Mouse (Mus musculus) myocyte (in vitro differentiated cells): ENCODE results near the gene Tnfrsf13b. TPM values are rescaled to one million over a fixed set of nuclear protein-coding genes. Genes with fewer than 3 reads are reported as not detected.

ENCODE experiments used
- H3K27me3 ChIP-seq: one replicate; pipeline ENCODE4 v1.6.1; 2011; ENCODE audit not compliant: control insufficient read depth, insufficient read depth, insufficient read length
- H3K36me3 ChIP-seq: one replicate; pipeline ENCODE4 v1.6.1; 2011; ENCODE audit not compliant: control insufficient read depth, insufficient read depth
- H3K4me2 ChIP-seq: one replicate; pipeline ENCODE4 v1.6.1; 2011; ENCODE audit warnings: low read depth, control low read depth
- H3K4me3 ChIP-seq: one replicate; pipeline ENCODE4 v1.5.1; 2011; ENCODE audit warnings: mild to moderate bottlenecking, control low read depth, moderate library complexity
- H3K79me2 ChIP-seq: one replicate; pipeline ENCODE4 v1.6.1; 2011; ENCODE audit not compliant: control insufficient read depth, insufficient read depth
- H3ac ChIP-seq: one replicate; pipeline ENCODE4 v1.6.1; 2011; ENCODE audit not compliant: control insufficient read depth, insufficient read length
- CEBPB ChIP-seq: IDR thresholded peaks from 2 replicates; pipeline ENCODE4 v1.6.1; 2011; ENCODE audit warnings: mild to moderate bottlenecking, moderate library complexity; ENCODE audit not compliant: poor library complexity, insufficient read depth, severe bottlenecking
- E2F4 ChIP-seq: IDR thresholded peaks from one replicate; pipeline ENCODE4 v1.6.1; 2011; ENCODE audit warnings: mild to moderate bottlenecking, control low read depth, moderate library complexity; ENCODE audit not compliant: insufficient read depth
- MAX ChIP-seq: IDR thresholded peaks from one replicate; pipeline ENCODE4 v1.6.1; 2011; ENCODE audit warnings: low read depth, mild to moderate bottlenecking, control low read depth
- MYOD1 ChIP-seq, 3 experiments: IDR thresholded peaks; one replicate each; pipeline ENCODE4 v1.6.1; 2011; ENCODE audit warnings: control low read depth in 2 of 3, low read depth in 2 of 3, mild to moderate bottlenecking in 2 of 3, moderate library complexity in 1 of 3; ENCODE audit not compliant: insufficient read length in 2 of 3, control insufficient read depth in 1 of 3
- MYOG ChIP-seq, 3 experiments: IDR thresholded peaks; one replicate each; pipeline ENCODE4 v1.6.1; 2011; ENCODE audit warnings: control low read depth in 2 of 3, low read depth in 2 of 3, mild to moderate bottlenecking in 2 of 3; ENCODE audit not compliant: insufficient read length in 2 of 3, control insufficient read depth in 1 of 3, insufficient read depth in 1 of 3
- POLR2A ChIP-seq: IDR thresholded peaks from one replicate; pipeline ENCODE4 v1.6.1; 2011; ENCODE audit warnings: low read depth, mild to moderate bottlenecking, control low read depth, moderate library complexity; ENCODE audit not compliant: insufficient read length
- POLR2AphosphoS2 ChIP-seq: IDR thresholded peaks from one replicate; pipeline ENCODE4 v1.6.1; 2011; ENCODE audit warnings: low read depth, control low read depth; ENCODE audit not compliant: insufficient read length
- REST ChIP-seq: IDR thresholded peaks from one replicate; pipeline ENCODE4 v1.6.1; 2011; ENCODE audit warnings: mild to moderate bottlenecking, control low read depth, moderate library complexity; ENCODE audit not compliant: insufficient read depth, insufficient read length
- SRF ChIP-seq: IDR thresholded peaks from one replicate; pipeline ENCODE4 v1.6.1; 2011; ENCODE audit warnings: low read depth; ENCODE audit not compliant: control insufficient read depth, insufficient read length
- TCF12 ChIP-seq: IDR thresholded peaks from one replicate; pipeline ENCODE4 v1.6.1; 2011; ENCODE audit warnings: mild to moderate bottlenecking, control low read depth; ENCODE audit not compliant: poor library complexity, insufficient read depth, severe bottlenecking
- TCF3 ChIP-seq: IDR thresholded peaks from one replicate; pipeline ENCODE4 v1.6.1; 2011; ENCODE audit warnings: low read depth, control low read depth; ENCODE audit not compliant: insufficient read length
- USF1 ChIP-seq: IDR thresholded peaks from one replicate; pipeline ENCODE4 v1.6.1; 2011; ENCODE audit warnings: low read depth, mild to moderate bottlenecking, control low read depth, moderate library complexity
- polyA plus RNA-seq: library from polyadenylated mRNA; unstranded; fragments of >200 nt; fragmentation: generic; extraction: Trizol; gene quantifications from one replicate; pipeline ENCODE4 v1.2.1, GENCODE M21; 2012; ENCODE audit warnings: missing spikeins

Tnfrsf13b gene
- polyA plus RNA-seq, 1 experiment: 0.04 TPM

DNA sequence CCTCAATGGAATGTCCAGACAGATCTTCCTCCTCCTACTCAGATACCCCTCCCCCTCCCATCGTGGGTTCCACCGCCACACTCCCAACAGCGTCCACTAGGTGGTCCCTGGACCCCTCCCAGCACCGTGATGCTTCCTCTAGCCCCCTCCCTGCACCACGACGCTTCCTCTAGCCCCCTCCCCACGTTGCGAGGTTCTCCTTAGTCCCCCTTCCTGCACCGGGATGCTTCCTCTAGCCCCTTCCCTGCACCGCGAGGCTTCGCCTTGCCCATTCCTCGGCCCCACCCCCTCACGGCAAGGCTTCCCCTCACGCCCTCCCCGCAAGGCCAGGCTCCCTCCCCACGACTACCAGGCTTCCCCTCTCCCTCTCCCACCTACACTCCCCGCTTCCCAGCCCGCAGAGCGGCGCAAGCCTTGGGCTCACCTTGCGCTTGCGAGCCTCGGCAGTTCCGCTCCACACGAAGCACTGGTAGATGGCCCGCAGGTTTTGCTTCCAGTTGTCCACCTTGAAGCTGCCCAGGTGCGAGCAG lies 47.8 kb downstream of the Tnfrsf13b start:
- Histone ChIP-seq H3K4me3 (peak overlapping the region; percentile 94), H3ac (peak overlapping the region; percentile 90)
- TF ChIP-seq CEBPB: no peak
- no peak for TF ChIP-seq TCF3
- TF ChIP-seq E2F4: no peak
- no peak for TF ChIP-seq MYOD1 (IDR thresholded peaks at IDR 0.05; ENCODE audit: control insufficient read depth in 1 of 3, insufficient read length in 2 of 3, low read depth in 2 of 3)

DNA sequence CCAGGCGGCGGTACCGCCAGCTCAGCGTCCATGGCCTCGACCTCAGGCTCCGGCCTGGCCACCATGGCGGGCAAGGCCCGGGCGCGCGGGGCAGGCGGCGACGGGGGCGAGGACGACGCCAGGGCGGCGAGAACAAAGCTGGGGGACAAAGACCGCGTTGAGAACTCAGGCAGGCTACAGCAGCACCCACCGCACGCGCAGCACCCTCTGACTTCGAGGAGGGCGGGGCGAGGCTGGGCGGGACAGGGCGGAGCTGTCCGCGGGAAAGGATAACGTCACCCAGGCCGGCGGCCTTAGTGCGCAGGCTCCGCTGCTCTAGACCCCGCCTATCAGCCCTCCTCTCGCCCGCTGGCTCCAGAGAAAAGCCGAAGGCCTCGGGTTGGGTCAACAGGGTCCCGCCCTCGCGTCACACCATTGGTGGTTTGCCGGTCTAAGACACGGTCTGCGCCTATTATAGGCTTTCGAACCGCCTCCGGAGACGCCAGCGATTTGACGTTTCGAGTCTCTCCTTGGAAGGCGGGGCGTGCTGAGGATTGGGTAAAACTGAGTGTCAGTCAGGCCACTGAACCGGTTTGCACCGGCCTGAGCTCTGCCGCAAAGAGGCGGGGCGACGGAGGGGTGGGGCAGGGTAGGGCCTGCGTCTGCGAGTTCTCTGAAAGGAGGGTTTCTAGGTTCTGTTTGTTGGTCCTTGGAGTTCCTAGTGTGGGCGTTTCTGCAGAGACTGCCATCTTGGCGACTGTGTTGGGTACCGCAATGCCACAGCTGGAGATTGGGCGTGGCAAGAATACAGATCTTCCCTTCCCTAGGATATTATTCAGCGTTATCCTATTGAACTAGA lies 48.5 kb downstream of the Tnfrsf13b start, which contains the start of gene Usp22:
Usp22 (minus strand) TSS at position 235 of the 838 bp plus-strand sequence.
- TF ChIP-seq MYOG (IDR thresholded peaks at IDR 0.05; ENCODE audit: control insufficient read depth in 1 of 3, insufficient read depth in 1 of 3, insufficient read length in 2 of 3, low read depth in 2 of 3): peak in 1 of 3 experiments; percentile 42
- TF ChIP-seq MAX: no peak
- TF ChIP-seq POLR2AphosphoS2: peak; percentile 97
- TF ChIP-seq TCF3: no peak
- TF ChIP-seq MYOD1 (IDR thresholded peaks at IDR 0.05; ENCODE audit: control insufficient read depth in 1 of 3, insufficient read length in 2 of 3, low read depth in 2 of 3): peak in 1 of 3 experiments; percentile 20
- TF ChIP-seq CEBPB: no peak
- TF ChIP-seq E2F4: no peak
- TF ChIP-seq SRF: no peak
- peak; percentile 99 for TF ChIP-seq POLR2A
- TF ChIP-seq REST: no peak
- H3ac ChIP-seq: peak within 1 kb of the TSS; percentile 90
- no peaks in the 10 kb centered on the region for H3K27me3 ChIP-seq
- H3K79me2 ChIP-seq: peaks cover 47% of the 10 kb centered on the region
- H3K4me3 ChIP-seq: peak within 1 kb of the TSS; percentile 94
- peak within 1 kb of the TSS; percentile 76 for H3K4me2 ChIP-seq
- no peaks in the 10 kb centered on the region for H3K36me3 ChIP-seq

More for the DNA sequence above, 47.8 kb downstream of the Tnfrsf13b start:
- Histone ChIP-seq H3K79me2 (peaks cover 54% of the 10 kb centered on the region), H3K4me2 (peak overlapping the region; percentile 76), H3K36me3 (no peaks in the 10 kb centered on the region), H3K27me3 (no peaks in the 10 kb centered on the region)

DNA sequence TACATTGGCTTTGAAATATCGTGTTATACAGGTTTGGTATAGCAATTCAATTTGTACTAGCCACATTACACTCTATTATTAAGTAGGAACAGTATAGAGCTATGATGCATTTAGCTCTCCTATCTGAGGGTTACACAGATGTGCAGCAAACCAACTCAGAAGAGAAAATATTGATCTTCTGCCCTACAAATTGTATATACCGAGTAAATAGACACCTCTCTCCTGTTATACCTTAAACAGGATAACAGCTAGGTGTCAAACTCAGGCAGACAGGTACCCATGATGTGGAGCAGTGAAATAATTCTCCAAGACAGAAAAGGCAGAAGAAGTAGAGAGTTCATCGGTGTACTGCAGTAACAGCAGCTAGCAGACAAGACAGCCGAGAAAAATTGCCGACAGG lies 49.2 kb downstream of the Tnfrsf13b start:
- H3K79me2 ChIP-seq: peaks cover 40% of the 10 kb centered on the region

DNA sequence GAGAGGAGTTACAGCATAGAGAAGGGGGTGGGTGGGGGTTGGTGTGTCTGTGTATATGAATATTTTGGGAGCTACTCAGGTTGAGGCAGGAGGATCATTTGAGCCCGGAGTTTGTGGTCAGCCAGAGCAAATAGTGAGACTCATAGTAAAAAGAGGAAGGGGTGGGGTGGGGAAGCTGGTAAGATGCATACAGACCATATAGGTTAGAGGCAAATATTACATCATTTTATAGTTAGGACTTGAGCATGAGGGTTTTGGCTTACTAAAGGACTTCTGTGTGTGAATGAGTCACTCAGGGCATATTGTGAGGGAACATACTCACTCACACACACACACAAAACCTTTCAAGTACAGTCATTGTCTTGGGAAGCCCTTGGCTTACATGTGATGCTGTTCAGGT lies 49.8 kb downstream of the Tnfrsf13b start:
- H3K79me2 ChIP-seq: peaks cover 34% of the 10 kb centered on the region
- TF ChIP-seq MAX (no peak), MYOG (IDR thresholded peaks at IDR 0.05; ENCODE audit: control insufficient read depth in 1 of 3, insufficient read depth in 1 of 3, insufficient read length in 2 of 3, low read depth in 2 of 3) (no peak), CEBPB (no peak), TCF12 (no peak), TCF3 (no peak), POLR2A (no peak), REST (no peak), MYOD1 (IDR thresholded peaks at IDR 0.05; ENCODE audit: control insufficient read depth in 1 of 3, insufficient read length in 2 of 3, low read depth in 2 of 3) (no peak), SRF (no peak), POLR2AphosphoS2 (no peak), E2F4 (no peak), USF1 (no peak)
- no peaks in the 10 kb centered on the region for H3K36me3 ChIP-seq
- H3K4me3 ChIP-seq: no peak overlapping the region
- no peak overlapping the region for H3K4me2 ChIP-seq
- no peaks in the 10 kb centered on the region for H3K27me3 ChIP-seq
- H3ac ChIP-seq: no peak overlapping the region

More for the DNA sequence above, 49.2 kb downstream of the Tnfrsf13b start:
- H3K36me3 ChIP-seq: no peaks in the 10 kb centered on the region
- H3ac ChIP-seq: no peak overlapping the region
- no peak for TF ChIP-seq REST
- no peak for TF ChIP-seq TCF3
- TF ChIP-seq TCF12: no peak
- no peak for TF ChIP-seq POLR2AphosphoS2
- no peak for TF ChIP-seq MYOD1 (IDR thresholded peaks at IDR 0.05; ENCODE audit: control insufficient read depth in 1 of 3, insufficient read length in 2 of 3, low read depth in 2 of 3)
- no peak for TF ChIP-seq USF1
- no peak for TF ChIP-seq MYOG (IDR thresholded peaks at IDR 0.05; ENCODE audit: control insufficient read depth in 1 of 3, insufficient read depth in 1 of 3, insufficient read length in 2 of 3, low read depth in 2 of 3)
- TF ChIP-seq POLR2A: no peak
- no peak for TF ChIP-seq E2F4
- TF ChIP-seq SRF: no peak
- no peak for TF ChIP-seq MAX
- TF ChIP-seq CEBPB: no peak
- peak overlapping the region; percentile 60 for H3K4me2 ChIP-seq
- no peaks in the 10 kb centered on the region for H3K27me3 ChIP-seq
- H3K4me3 ChIP-seq: no peak overlapping the region
